Mouse (Mus musculus) kidney, postnatal 36 days (tissue): ENCODE results near the gene Grid1.

Source experiments
- DNase-seq, 2 experiments: peaks; one replicate each; pipeline ENCODE4 v3.0.0; 2021 to 2022; ENCODE audit warnings: mixed read lengths in 2 of 2

The Grid1 gene

DNA sequence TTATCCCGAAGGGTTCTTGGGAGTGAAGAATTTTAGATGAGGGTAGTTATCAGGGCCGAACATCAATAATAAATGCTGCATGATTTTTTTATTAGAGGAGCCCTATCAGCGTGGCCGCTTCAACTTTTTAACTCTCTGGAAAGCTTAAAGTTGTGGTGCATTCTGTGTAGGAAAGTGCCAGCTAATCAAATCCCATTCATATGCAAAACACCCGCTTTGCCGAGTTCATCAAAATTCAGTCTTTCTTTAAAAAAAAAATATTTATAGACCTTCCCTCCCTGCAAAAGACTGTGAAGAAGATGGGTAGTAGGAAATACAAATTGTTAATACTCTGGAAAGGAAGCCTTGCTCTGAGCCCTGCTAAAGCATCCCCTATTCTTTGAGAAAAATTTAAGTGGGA lies 99.3 kb downstream of the Grid1 start:
- no peak for DNase-seq

DNA sequence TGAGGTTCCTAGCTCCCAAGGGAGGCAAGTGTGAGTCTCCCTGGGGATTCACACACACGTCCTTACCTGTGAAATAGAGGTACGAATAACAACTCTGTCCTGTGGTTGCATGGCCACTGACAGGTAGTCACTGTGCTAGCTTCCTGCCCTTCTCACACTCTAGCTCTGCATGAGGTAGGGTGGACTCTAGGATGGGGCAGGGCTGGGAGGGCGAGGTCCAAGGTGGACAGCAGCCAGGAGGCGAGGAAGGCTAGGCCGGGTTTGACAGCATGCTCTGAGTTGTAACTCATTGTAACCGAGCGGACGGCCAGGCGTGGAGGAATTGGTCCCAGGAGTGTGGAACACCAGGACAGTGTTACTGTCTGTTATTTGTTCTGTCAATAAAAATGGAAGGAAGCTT lies 101.4 kb downstream of the Grid1 start:
- peak; percentile 63 to 77 for DNase-seq

DNA sequence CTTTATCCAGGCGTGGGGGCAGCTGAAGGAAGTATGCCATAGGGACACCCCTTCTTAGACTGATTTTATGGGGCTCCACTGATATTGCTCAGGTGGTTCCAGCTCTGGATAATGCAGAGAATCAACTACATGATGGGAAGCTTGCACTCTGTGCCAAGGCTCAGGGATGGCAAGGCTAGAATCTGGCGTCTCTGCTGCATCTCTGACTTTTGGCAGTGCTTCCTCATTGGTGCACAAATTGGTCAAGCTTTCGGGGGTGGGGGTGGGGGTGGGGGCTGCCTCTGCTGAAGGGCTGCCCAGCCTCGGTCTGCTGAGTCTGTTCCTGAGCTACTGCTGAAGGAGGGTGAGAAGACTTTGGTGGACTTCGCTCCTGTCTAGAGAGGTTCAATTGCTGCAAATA lies 105.1 kb downstream of the Grid1 start:
- peak; percentile 18 to 28 for DNase-seq

DNA sequence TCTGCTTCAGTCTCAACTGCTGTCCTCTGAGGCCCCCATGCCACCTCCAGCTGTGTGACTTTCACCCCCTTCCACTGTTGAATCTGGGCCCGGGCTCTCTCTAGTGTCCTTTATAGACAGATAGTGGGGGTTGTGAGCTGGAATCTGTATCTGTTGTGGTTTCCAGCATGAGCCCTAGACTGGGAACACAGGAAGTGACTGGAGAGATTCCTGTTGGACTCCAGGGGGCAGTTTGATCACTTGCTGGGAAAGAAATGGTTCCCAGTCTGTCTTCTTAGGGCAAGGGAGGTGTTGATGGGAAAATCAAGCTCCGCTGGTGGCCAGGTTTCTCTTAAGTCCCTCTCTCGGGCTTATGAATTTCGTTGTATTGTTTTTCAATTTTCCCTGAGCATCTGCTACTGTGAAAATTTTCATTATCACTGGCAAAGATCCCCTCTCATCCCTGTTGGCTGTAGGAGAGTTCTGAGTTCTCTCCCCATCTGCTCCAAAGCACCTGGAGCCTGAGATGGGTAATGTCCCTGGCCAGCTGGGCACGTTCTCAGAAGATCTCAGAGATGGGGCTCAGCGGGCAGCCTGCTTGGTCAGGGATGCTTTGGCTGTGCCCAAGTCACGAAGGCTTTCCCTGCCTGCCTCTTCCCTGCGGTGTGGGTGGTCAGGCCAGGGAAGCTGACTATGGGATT lies 110.3 kb downstream of the Grid1 start:
- no peak for DNase-seq

DNA sequence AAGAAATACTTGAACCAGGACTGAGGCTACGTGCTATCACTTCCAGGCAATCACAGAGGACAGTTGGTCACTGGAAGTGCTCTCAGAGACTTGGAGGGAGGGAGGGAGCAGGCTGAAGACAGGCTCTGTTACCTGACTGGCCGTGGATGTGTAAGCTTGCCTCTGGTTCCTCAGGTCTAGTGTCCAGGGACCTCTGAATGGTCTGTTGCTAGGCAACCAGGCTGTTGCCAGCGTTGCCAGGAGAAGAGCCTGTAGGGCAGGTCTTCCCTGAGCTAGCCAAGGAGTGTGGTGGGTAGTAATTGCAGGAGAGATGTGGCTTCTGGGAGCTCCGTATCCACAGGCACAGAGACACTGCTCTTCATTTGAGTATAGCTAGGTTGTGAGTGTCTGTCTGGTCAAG lies 113.3 kb downstream of the Grid1 start:
- DNase-seq = no peak

DNA sequence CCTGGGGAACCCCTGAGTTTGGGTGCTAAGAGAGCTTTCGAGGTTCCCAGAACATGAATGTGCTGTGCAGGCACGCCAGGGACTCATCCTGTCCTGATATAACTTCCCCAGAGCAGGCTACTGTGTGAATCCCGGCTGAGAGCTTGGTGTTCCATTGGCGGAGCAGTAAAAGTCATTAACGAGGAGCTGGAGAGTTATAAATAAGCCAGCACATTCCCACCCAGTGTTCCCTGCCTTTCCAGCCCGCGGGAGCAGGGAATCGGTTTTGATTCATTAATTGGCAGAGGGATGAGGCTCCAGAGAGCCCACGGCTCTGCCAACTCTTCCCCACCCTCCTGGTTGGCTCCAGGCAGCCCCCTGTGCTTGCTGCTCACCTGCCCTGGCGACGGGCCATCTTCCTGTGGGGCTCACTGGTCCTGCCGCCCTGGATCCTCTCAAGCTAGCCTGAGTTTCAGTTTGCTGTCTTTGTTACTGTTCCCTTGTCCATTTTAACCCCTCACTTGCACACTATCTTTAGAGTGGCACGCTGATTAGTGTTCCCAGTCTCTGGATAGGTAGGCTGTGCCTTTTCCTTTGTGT lies 116.4 kb downstream of the Grid1 start:
- peak; percentile 10 to 53 for DNase-seq

DNA sequence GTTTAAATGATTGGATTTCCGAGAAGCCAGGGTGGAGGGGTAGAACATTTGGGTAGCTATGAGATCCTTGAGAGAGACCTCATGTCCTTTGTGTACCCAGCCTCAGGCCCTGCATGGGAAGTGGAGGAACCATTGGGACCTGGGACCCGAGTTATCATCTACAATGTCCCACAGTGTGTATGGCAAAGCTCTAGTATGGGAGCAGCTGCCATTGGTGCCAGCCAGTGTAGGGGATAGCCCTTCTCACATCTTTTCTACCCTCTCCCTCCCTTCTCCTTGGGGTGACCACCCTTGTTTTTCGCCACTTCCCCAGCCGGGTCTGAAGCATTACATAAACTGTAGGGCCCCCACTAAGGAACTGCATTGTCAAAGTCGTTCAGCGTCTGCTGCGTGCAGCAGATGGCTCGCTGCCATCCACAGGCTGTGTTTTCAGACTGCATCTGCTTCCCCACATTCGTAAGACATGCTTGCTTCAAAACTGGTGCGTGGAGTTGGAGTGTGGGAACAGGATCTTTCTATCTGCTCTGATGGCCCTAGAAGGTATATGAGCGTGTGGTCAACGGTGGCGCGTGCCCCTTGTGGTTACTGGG lies 124.6 kb downstream of the Grid1 start:
- no peak for DNase-seq

DNA sequence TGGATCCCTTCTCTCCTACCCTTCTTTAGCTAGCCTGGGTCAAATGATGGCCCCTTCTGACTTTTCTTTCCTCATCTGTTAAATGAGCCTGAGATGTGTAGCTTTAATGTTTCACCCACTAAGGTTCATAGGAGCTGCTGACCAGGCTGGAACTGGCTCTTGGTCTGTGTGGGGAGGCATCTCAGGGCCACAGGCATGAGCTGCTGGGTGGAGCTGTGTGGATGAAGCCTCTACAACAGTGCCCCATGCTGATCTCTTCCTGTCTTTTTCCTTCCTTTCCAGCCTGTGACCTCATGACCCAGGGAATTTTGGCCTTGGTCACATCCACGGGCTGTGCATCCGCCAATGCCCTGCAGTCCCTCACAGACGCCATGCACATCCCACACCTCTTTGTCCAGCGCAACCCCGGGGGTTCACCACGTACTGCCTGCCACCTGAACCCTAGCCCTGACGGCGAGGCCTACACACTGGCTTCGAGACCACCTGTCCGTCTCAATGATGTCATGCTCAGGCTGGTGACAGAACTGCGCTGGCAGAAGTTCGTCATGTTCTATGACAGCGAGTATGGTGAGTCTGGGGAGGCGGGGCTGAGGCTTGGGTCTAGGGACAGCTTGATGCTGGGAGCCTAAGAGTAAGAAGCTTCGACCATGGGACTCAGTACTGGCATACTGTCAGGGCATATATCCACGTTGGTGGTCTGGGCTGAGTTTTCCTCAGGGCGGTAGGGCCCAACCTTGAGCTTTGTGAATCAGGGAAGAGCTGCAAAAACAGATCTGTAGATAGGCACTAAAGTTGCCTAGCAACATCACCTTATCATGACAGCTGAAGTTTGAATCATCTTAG lies 125.8 kb downstream of the Grid1 start:
- no peak for DNase-seq

DNA sequence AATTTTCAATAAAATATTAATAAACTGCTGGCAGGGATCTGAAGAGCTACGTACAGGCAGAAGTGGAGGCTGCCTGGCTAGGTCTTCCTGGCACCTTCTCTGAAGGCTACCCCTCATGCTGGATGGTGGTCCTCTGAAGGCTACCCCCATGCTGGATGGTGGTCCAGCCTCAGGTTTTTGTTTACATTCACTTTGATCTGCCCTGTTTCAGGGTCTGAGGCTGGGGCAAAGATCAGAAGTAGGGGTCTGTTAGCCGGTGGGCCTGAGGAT lies 126.3 kb downstream of the Grid1 start:
- DNase-seq = no peak

DNA sequence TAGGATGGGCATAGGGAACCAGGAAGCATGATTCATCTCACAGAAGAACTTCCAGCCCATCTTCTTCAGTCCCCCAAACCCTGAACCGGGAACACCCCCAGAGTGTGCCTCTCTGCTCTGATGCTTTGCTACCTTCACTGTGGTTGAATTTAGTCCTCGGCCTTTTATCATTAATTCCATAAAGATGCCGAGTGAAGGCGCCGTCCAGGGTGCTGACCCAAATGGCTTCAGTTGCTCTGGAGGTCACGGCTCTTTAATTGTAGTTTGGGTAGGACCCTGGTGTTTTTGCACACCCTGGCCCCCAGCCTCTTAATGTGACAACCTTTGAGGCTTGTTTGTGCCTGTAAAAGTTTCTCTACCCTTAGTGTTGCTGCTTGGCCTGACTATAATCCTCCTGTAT lies 128.3 kb downstream of the Grid1 start:
- peak in 1 of 2 experiments; percentile 39 for DNase-seq

DNA sequence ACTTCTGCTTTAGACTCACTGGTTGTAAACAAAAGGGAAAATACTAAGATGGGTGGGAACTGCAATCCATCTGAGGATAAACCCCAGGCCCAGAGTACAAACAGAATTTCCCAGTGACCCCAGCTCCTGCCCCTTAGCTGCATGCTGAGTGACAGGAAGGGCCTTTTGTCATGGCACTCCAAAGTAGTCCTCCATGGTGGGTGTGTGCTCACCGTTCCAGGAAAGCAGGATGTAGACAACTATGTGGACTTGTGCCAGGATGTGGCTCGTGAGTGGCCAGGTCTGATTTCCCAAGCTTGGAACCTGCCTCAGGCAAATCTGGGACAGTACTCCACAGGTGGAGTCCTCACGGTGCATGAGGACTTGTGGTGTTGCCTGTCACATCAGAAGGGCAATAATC lies 132.4 kb downstream of the Grid1 start:
- DNase-seq = no peak

DNA sequence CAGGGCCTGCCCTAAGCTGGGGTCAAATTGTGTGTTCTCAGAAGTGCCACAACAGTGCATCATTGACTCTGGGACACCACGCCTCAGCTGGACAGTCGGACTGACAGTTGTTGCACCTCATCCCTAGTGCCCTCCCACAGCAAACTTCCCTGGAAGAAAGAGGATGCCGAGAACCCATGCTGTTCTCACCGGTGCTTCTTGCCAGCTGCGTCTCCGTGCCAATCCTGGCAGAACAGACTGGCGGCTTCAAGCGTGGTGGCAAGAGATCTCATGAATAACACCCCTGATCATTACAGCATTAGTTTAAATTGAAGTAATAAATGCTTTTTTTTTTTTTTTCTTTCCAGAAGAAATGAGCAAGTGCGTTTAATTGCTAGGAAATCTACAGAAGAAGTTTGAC lies 133.7 kb downstream of the Grid1 start:
- no peak for DNase-seq

DNA sequence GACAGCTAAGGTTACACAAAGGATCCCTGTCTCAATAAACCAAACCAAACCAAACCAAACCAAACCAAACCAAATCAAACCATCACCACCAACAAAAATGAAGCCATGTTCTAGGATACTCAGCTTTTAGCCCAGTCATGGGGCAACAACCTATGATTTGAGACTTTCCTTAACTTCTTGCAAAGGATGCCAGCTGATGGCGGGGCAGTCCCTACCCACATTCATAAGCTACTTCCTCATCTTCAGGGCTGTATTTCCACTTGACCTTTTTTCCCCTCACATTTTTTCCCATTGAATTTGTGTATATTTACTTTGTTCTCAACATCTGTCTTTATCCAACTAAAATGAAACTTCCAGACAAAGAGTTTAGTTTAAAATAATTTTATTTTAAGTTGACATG lies 135.8 kb downstream of the Grid1 start:
- no peak for DNase-seq

DNA sequence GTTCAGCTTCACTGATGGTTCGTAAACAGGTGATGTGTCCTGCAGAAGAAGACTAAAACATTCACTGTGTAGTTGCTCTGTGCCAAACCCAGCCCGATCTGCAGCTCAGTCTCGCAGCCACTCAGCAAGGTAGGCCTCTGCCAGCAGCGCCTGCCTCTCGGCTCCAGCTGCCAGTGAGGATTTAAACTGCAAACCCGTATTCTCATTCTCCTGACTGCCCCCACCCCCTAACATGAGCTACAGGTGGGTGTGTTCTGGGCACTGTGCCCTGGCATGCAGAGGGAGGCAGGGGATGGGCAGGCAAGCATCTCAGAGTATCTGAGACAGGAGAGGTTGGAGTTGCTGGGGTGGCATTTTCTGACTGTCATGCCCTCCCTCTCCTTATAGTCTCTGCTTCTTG lies 140.3 kb downstream of the Grid1 start:
- peak in 1 of 2 experiments; percentile 4 for DNase-seq

DNA sequence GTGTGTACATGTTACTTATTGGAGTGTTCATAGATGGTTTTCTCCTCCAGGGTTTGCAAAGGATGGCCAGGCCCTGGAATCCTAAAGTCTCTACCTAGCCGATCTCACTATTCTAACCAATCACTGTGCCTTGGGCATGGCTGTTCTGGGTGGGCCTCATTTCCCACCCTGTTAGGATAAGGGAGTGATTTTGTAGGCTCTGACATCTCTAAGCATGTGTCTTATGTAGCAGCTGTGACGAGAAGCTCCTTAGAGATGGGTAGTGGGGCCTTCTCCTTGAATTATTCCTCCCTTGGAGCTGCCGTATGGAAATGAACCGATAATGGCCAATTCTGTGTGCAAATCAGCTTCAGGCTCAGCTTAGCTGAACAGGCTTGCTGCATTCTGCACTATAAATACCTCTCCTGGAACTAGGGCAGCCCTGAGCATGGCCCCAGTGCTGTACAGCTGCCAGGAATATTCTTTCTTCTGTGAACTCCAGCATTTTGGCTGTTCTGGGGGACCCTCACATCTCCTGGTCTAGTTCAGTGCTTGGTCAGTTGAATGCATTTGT lies 143.8 kb downstream of the Grid1 start:
- no peak for DNase-seq

DNA sequence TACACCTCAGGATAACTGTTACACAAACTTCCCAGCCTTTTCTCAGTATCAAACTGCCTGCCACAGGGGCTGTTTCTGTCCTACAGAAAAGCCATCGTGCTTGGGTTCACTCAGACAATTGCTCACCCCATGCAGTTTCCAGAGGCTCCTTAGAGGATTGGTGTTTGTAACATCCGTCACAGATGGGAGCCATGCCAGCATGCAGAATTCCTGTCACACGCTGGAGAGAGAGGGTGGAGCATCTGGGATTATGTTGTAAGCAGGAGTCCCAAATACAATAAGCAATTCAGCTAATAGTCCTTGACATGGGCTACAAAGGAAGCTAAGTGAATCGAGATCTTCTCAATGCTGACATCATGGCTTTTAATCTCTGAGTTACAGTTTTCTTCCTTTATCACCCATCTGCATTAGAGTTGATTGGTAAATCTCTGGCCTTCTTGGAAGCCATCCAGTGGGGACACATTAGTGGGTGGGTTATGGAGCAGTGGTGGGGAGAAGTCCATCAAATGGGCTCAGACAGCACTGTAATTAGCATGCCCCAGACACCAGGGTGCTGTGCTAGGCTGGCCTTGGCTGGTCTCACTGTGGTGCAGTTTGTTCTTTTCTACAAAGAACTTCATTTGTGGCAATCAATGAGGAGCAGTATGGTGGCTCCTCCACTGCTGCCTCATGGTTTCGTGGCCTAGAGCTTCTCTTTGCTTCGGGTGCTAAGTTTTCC lies 149.4 kb downstream of the Grid1 start:
- DNase-seq = no peak

DNA sequence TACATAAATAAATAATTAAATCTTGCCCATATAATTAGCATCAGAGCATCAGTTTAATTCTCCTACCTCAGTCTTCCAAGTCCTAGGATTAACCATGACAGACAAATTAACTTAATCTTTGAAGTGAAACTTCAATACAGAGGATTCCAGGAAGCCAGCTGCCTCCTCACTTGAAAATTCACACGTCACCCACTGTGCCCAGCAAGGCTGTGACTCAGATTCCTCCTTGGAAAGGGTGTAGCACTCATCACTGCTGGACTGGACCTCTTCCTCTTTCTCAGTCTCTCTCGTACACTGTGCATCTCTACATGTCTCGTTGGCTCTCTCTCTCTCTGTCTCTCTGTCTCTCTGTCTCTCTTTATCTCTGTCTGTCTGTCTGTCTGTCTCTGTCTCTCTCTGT lies 153.0 kb downstream of the Grid1 start:
- no peak for DNase-seq

DNA sequence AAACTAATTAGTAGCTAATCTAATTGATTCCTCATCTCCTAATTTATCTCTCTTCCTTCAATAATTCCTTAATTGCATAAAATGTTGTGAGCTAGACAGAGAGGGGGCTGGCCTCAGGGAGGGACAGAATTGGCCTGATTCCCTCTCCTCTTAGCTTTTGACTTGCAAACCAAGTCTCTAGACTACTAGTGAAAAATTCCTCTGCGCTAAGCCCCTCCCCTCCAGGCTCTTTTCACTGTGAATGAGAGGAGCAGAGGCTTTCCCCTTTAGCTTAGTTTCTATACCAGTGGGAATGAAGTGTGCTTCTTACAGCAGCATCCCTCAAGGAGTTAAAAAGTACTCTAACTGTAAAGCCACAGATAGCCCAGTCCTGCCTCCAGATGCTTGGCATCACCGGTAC lies 160.8 kb downstream of the Grid1 start:
- DNase-seq = no peak

DNA sequence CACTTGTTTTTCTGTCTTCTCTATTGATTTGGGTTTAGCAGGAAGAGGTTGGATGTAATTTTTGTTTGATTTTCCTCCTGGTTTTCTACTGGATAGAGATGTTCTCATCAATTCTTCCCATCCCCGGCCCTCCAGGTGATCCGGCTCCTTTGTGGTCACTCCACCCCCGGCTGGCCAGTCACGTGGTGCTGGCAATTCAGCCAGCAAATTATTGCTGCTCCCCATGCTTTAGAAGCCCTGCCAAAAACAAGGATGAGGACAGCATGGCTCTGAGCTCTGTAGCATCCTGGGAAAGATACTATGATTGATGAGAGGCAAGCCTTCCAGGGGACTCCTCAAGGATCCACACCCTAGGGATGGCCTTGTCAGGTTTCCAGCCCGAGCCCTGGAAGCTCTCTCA lies 169.2 kb downstream of the Grid1 start:
- no peak for DNase-seq

DNA sequence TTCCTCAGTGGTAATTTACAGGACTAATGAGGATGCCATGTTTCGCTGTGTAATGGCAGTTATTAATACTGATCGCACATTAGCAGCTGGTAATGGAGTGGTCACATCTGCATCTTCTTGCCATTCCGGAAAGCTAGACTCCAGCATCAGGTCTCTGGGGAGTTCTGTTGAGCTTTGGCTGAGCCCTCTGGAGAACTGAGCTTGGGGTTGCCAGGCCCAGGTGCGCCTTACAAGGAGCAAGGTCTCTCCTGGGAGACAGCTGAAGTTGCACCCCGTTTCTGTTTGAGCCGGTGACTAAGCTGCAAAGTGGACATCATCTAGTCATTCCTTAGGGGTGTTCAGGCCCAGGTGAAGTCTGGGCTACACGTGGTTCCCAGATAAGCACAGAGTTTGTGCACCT lies 186.8 kb downstream of the Grid1 start:
- DNase-seq = no peak

DNA sequence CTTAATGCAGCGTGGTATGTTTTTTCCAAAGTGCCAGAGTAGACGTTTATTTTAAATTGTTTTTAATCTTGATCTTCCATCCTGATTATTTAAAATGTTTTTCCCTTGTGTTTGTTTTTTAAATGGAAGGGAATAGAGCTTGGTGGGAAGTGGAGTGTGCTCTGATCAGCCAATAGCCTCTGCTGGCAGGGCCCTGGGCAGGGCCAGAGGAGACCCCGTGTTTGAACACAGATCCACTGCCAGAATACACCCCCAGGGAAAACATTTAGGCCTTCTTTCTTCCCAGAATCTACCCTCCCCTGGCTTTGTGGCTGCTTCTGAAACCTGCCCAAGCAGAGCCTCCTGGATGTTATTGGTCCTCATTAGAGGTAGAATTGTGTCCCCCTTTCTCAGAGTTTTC lies 188.8 kb downstream of the Grid1 start:
- no peak for DNase-seq

DNA sequence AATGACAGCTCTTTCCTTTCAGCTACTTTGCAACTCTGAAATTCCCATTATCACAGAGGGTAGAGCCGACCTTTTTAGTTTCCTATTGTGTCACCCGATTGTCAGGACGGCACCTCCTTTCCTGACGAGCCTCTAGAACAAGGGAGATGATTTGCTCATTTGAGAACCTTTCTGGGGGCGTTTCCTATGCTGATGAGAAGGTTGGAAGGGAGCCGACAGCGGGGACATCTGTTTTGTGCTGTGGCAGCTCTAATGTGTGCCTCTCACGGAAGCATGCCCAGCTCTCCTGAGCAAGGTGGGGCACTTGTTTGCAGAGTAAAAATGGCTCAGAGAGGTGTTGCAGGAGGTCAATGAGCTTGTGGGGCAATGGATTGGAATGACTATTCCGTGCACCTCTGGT lies 189.2 kb downstream of the Grid1 start:
- DNase-seq = no peak

DNA sequence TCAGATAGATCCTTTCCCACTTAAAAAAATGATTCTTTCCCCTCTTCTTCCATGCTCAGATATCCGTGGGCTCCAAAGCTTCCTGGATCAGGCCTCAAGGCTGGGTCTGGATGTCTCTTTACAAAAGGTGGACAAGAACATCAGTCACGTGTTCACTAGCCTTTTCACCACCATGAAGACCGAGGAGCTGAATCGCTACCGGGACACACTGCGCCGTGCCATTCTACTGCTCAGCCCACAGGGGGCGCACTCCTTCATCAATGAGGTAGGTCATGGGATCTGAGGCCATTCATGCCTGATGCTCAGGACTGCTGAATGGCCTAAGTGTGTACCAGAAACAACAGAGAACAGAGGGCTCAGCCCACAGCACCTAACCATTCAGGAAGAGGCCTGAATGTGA lies 206.8 kb downstream of the Grid1 start:
- no peak for DNase-seq
